Mouse (Mus musculus): ENCODE measurements around the gene Phex. TPM values are rescaled to one million over a fixed set of nuclear protein-coding genes. Genes with fewer than 3 reads are reported as not detected.

The Phex gene
- polyA plus RNA-seq, 1 experiment from 2014 or later = 0.23 TPM

GRCm38 (mm10) chrX:157292411-157292810 lies 122.7 kb downstream of the Phex start:
- no peaks in the 10 kb centered on the region for H3K4me1 ChIP-seq (ENCODE audit: control insufficient read depth, insufficient read depth, low read length)
- H3K9me3 ChIP-seq (replicated peaks; ENCODE audit: control insufficient read depth, low read length, poor library complexity, severe bottlenecking) = no peaks in the 10 kb centered on the region
- no peak overlapping the region for H3K27ac ChIP-seq (ENCODE audit: low read length)
- no peak overlapping the region for H3K4me3 ChIP-seq (ENCODE audit: low read depth, low read length)
- H3K36me3 ChIP-seq (ENCODE audit: control insufficient read depth, insufficient read depth, low read length) = no peaks in the 10 kb centered on the region
- H3K9ac ChIP-seq (ENCODE audit: low read depth, low read length) = no peak overlapping the region
- no peak for ATAC-seq
- H3K27me3 ChIP-seq (ENCODE audit: control insufficient read depth, insufficient read depth, low read depth, low read length) = no peaks in the 10 kb centered on the region
- no peak overlapping the region for H3K4me2 ChIP-seq (ENCODE audit: low read length)

- H3K27me3 ChIP-seq (ENCODE audit: control insufficient read depth, insufficient read depth, low read depth, low read length) = no peaks in the 10 kb centered on the region
- H3K36me3 ChIP-seq (ENCODE audit: control insufficient read depth, insufficient read depth, low read length) = no peaks in the 10 kb centered on the region
- no peaks in the 10 kb centered on the region for H3K9me3 ChIP-seq (replicated peaks; ENCODE audit: control insufficient read depth, low read length, poor library complexity, severe bottlenecking)
- H3K4me3 ChIP-seq (ENCODE audit: low read depth, low read length) = no peak overlapping the region
- no peak overlapping the region for H3K9ac ChIP-seq (ENCODE audit: low read depth, low read length)
- no peak overlapping the region for H3K27ac ChIP-seq (ENCODE audit: low read length)
- ATAC-seq = no peak
- no peak overlapping the region for H3K4me2 ChIP-seq (ENCODE audit: low read length)
- no peaks in the 10 kb centered on the region for H3K4me1 ChIP-seq (ENCODE audit: control insufficient read depth, insufficient read depth, low read length)
- 87% methylated on average over 1 of the region's 1 CpGs for WGBS
Observed at GRCm38 (mm10) chrX:157276581-157276980, 138.5 kb downstream of the Phex start.

- Histone ChIP-seq H3K36me3 (ENCODE audit: control insufficient read depth, insufficient read depth, low read length) (no peaks in the 10 kb centered on the region), H3K4me1 (ENCODE audit: control insufficient read depth, insufficient read depth, low read length) (no peaks in the 10 kb centered on the region), H3K4me3 (ENCODE audit: low read depth, low read length) (no peak overlapping the region), H3K9ac (ENCODE audit: low read depth, low read length) (no peak overlapping the region), H3K9me3 (replicated peaks; ENCODE audit: control insufficient read depth, low read length, poor library complexity, severe bottlenecking) (no peaks in the 10 kb centered on the region), H3K27ac (ENCODE audit: low read length) (no peak overlapping the region), H3K4me2 (ENCODE audit: low read length) (no peak overlapping the region), H3K27me3 (ENCODE audit: control insufficient read depth, insufficient read depth, low read depth, low read length) (no peaks in the 10 kb centered on the region)
- 70% methylated on average over 3 of the region's 3 CpGs for WGBS
- ATAC-seq = no peak
Observed at GRCm38 (mm10) chrX:157273291-157273690, 141.8 kb downstream of the Phex start.

- 84% methylated on average over 3 of the region's 3 CpGs for WGBS
- H3K4me3 ChIP-seq (ENCODE audit: low read depth, low read length) = no peak overlapping the region
- no peaks in the 10 kb centered on the region for H3K4me1 ChIP-seq (ENCODE audit: control insufficient read depth, insufficient read depth, low read length)
- H3K27me3 ChIP-seq (ENCODE audit: control insufficient read depth, insufficient read depth, low read depth, low read length) = no peaks in the 10 kb centered on the region
- no peaks in the 10 kb centered on the region for H3K36me3 ChIP-seq (ENCODE audit: control insufficient read depth, insufficient read depth, low read length)
- no peak for ATAC-seq
- no peaks in the 10 kb centered on the region for H3K9me3 ChIP-seq (replicated peaks; ENCODE audit: control insufficient read depth, low read length, poor library complexity, severe bottlenecking)
- no peak overlapping the region for H3K27ac ChIP-seq (ENCODE audit: low read length)
- no peak overlapping the region for H3K4me2 ChIP-seq (ENCODE audit: low read length)
- H3K9ac ChIP-seq (ENCODE audit: low read depth, low read length) = no peak overlapping the region
Observed at GRCm38 (mm10) chrX:157271609-157272008, 143.5 kb downstream of the Phex start.

- Histone ChIP-seq H3K27me3 (ENCODE audit: control insufficient read depth, insufficient read depth, low read depth, low read length) (no peaks in the 10 kb centered on the region), H3K27ac (ENCODE audit: low read length) (no peak overlapping the region), H3K9ac (ENCODE audit: low read depth, low read length) (no peak overlapping the region), H3K4me1 (ENCODE audit: control insufficient read depth, insufficient read depth, low read length) (no peaks in the 10 kb centered on the region), H3K4me2 (ENCODE audit: low read length) (no peak overlapping the region), H3K36me3 (ENCODE audit: control insufficient read depth, insufficient read depth, low read length) (no peaks in the 10 kb centered on the region), H3K9me3 (replicated peaks; ENCODE audit: control insufficient read depth, low read length, poor library complexity, severe bottlenecking) (no peaks in the 10 kb centered on the region), H3K4me3 (ENCODE audit: low read depth, low read length) (no peak overlapping the region)
- WGBS = 39% methylated on average over 5 of the region's 5 CpGs
- ATAC-seq = no peak
Observed at GRCm38 (mm10) chrX:157269726-157270305, 145.3 kb downstream of the Phex start.

- WGBS = 79% methylated on average over 1 of the region's 1 CpGs
- H3K9me3 ChIP-seq (replicated peaks; ENCODE audit: control insufficient read depth, low read length, poor library complexity, severe bottlenecking) = no peaks in the 10 kb centered on the region
- no peak for ATAC-seq
- H3K9ac ChIP-seq (ENCODE audit: low read depth, low read length) = no peak overlapping the region
- H3K4me3 ChIP-seq (ENCODE audit: low read depth, low read length) = no peak overlapping the region
- no peaks in the 10 kb centered on the region for H3K27me3 ChIP-seq (ENCODE audit: control insufficient read depth, insufficient read depth, low read depth, low read length)
- no peaks in the 10 kb centered on the region for H3K4me1 ChIP-seq (ENCODE audit: control insufficient read depth, insufficient read depth, low read length)
- H3K27ac ChIP-seq (ENCODE audit: low read length) = no peak overlapping the region
- no peaks in the 10 kb centered on the region for H3K36me3 ChIP-seq (ENCODE audit: control insufficient read depth, insufficient read depth, low read length)
- no peak overlapping the region for H3K4me2 ChIP-seq (ENCODE audit: low read length)
Observed at GRCm38 (mm10) chrX:157268141-157268540, 147.0 kb downstream of the Phex start.

- 96% methylated on average over 1 of the region's 1 CpGs for WGBS
- H3K27ac ChIP-seq (ENCODE audit: low read length) = no peak overlapping the region
- no peak overlapping the region for H3K4me3 ChIP-seq (ENCODE audit: low read depth, low read length)
- no peaks in the 10 kb centered on the region for H3K36me3 ChIP-seq (ENCODE audit: control insufficient read depth, insufficient read depth, low read length)
- H3K9me3 ChIP-seq (replicated peaks; ENCODE audit: control insufficient read depth, low read length, poor library complexity, severe bottlenecking) = no peaks in the 10 kb centered on the region
- no peak for ATAC-seq
- no peak overlapping the region for H3K9ac ChIP-seq (ENCODE audit: low read depth, low read length)
- no peak overlapping the region for H3K4me2 ChIP-seq (ENCODE audit: low read length)
- H3K27me3 ChIP-seq (ENCODE audit: control insufficient read depth, insufficient read depth, low read depth, low read length) = no peaks in the 10 kb centered on the region
- H3K4me1 ChIP-seq (ENCODE audit: control insufficient read depth, insufficient read depth, low read length) = no peaks in the 10 kb centered on the region
Observed at GRCm38 (mm10) chrX:157202736-157203135, 212.4 kb downstream of the Phex start.

GRCm38 (mm10) chrX:157184167-157184566 lies 230.9 kb downstream of the Phex start:
- H3K4me2 ChIP-seq (ENCODE audit: low read length) = no peak overlapping the region
- no peaks in the 10 kb centered on the region for H3K27me3 ChIP-seq (ENCODE audit: control insufficient read depth, insufficient read depth, low read depth, low read length)
- no peak overlapping the region for H3K27ac ChIP-seq (ENCODE audit: low read length)
- H3K4me1 ChIP-seq (ENCODE audit: control insufficient read depth, insufficient read depth, low read length) = no peaks in the 10 kb centered on the region
- WGBS = 87% methylated on average over 4 of the region's 4 CpGs
- H3K4me3 ChIP-seq (ENCODE audit: low read depth, low read length) = no peak overlapping the region
- H3K36me3 ChIP-seq (ENCODE audit: control insufficient read depth, insufficient read depth, low read length) = no peaks in the 10 kb centered on the region
- no peak overlapping the region for H3K9ac ChIP-seq (ENCODE audit: low read depth, low read length)
- ATAC-seq = no peak
- H3K9me3 ChIP-seq (replicated peaks; ENCODE audit: control insufficient read depth, low read length, poor library complexity, severe bottlenecking) = no peaks in the 10 kb centered on the region

- no peaks in the 10 kb centered on the region for H3K36me3 ChIP-seq (ENCODE audit: control insufficient read depth, insufficient read depth, low read length)
- no peak overlapping the region for H3K4me3 ChIP-seq (ENCODE audit: low read depth, low read length)
- no peaks in the 10 kb centered on the region for H3K4me1 ChIP-seq (ENCODE audit: control insufficient read depth, insufficient read depth, low read length)
- no peak for ATAC-seq
- H3K27me3 ChIP-seq (ENCODE audit: control insufficient read depth, insufficient read depth, low read depth, low read length) = no peaks in the 10 kb centered on the region
- H3K9me3 ChIP-seq (replicated peaks; ENCODE audit: control insufficient read depth, low read length, poor library complexity, severe bottlenecking) = no peaks in the 10 kb centered on the region
- H3K9ac ChIP-seq (ENCODE audit: low read depth, low read length) = no peak overlapping the region
- 83% methylated on average over 1 of the region's 1 CpGs for WGBS
- H3K4me2 ChIP-seq (ENCODE audit: low read length) = no peak overlapping the region
- no peak overlapping the region for H3K27ac ChIP-seq (ENCODE audit: low read length)
Observed at GRCm38 (mm10) chrX:157180845-157181244, 234.3 kb downstream of the Phex start.

Data from midbrain, embryonic 16.5 days (tissue).